Mouse (Mus musculus) kidney, adult 2 months (tissue): ENCODE measurements around the gene Chmp1a. TPM values are rescaled to one million over a fixed set of nuclear protein-coding genes. Genes with fewer than 3 reads are reported as not detected.
"Not testable (repeated sequence)": the region's sequence is repeated elsewhere in the genome, so short reads cannot be mapped to it uniquely, and the experiment has no call there.

ENCODE experiments used
- DNase-seq: peaks from one replicate; pipeline ENCODE4 v3.0.0; 2021
- H3K27ac ChIP-seq: fragments of 200-500 bp; 2 replicates; pipeline ENCODE4 v1.5.1; 2012; ENCODE audit warnings: low read depth, low read length, control low read depth, inconsistent platforms; ENCODE audit not compliant: insufficient read depth
- H3K27me3 ChIP-seq: fragments of 200-500 bp; replicated peaks from 2 replicates; pipeline ENCODE4 v1.6.1; 2012; ENCODE audit warnings: mild to moderate bottlenecking, moderate library complexity, low read length, inconsistent platforms; ENCODE audit not compliant: control insufficient read depth, insufficient read depth
- H3K36me3 ChIP-seq: fragments of 200-500 bp; 2 replicates; pipeline ENCODE4 v1.6.1; 2012; ENCODE audit warnings: mild to moderate bottlenecking, moderate library complexity, low read length, inconsistent platforms; ENCODE audit not compliant: control insufficient read depth, insufficient read depth
- H3K4me1 ChIP-seq: fragments of 200-500 bp; 2 replicates; pipeline ENCODE4 v1.6.1; 2011; ENCODE audit warnings: low read length; ENCODE audit not compliant: control insufficient read depth, insufficient read depth
- H3K4me3 ChIP-seq: fragments of 200-500 bp; 2 replicates; pipeline ENCODE4 v1.5.1; 2011; ENCODE audit warnings: mild to moderate bottlenecking, low read depth, low read length, control low read depth; ENCODE audit not compliant: insufficient read depth
- CTCF ChIP-seq: fragments of 200-500 bp; conservative IDR thresholded peaks from 2 replicates; pipeline ENCODE4 v1.5.1; 2011; ENCODE audit warnings: low read depth, mild to moderate bottlenecking, control low read depth, low read length, moderate library complexity, mixed read lengths; ENCODE audit not compliant: insufficient read depth, insufficient read length
- POLR2A ChIP-seq: fragments of 200-500 bp; IDR thresholded peaks from one replicate; pipeline ENCODE4 v1.6.1; 2011; ENCODE audit warnings: low read depth, low read length, control low read depth
- WGBS: fragments of 180-500 bp; shearing (Covaris S2); methylation state at CpG from one replicate; pipeline ENCODE4 v1.1.7; 2018; 5-methylcytosine and 5-hydroxymethylcytosine counted together
- polyA plus RNA-seq: library from polyadenylated mRNA; depleted of rRNA; stranded (reverse); fragments of >200 nt; gene quantifications from 2 replicates; pipeline ENCODE4 v1.2.3, GENCODE M21; 2012; rRNA removed

The Chmp1a gene
- 99.6 and 112 TPM in 2 replicates for polyA plus RNA-seq

- DNase-seq = peak; percentile 98
- under 1% methylated on average over 76 of the region's 76 CpGs for WGBS
- Histone ChIP-seq H3K27ac (peak within 1 kb of the TSS; percentile 52), H3K36me3 (no peaks in the 10 kb centered on the region; the same call in 1 of the 2 replicates), H3K4me1 (peaks cover 12% of the 10 kb centered on the region; the same call in 1 of the 2 replicates), H3K27me3 (no peaks in the 10 kb centered on the region), H3K4me3 (peak within 1 kb of the TSS; percentile 86)
- TF ChIP-seq POLR2A (peak; percentile 75), CTCF (peak; percentile 63)
Measured at GRCm38 (mm10) chr8:123212321-123213117, at the start of gene Chmp1a, which contains the start of gene Spata33. Chmp1a (minus strand) TSS chr8:123212763. Spata33 (plus strand) TSS chr8:123212832.

- not testable (repeated sequence) for DNase-seq, H3K36me3 ChIP-seq
- WGBS = 93% methylated on average over 8 of the region's 8 CpGs
Measured at GRCm38 (mm10) chr8:123257593-123257992, 45.0 kb upstream of the Chmp1a start.

GRCm38 (mm10) chr8:123257114-123257513 lies 44.6 kb upstream of the Chmp1a start:
- no peaks in the 10 kb centered on the region for H3K27me3 ChIP-seq
- 86% methylated on average over 3 of the region's 3 CpGs for WGBS
- H3K36me3 ChIP-seq = peaks cover 2% of the 10 kb centered on the region; the same call in 1 of the 2 replicates
- H3K4me3 ChIP-seq = no peak overlapping the region
- peaks cover 10% of the 10 kb centered on the region; the same call in 1 of the 2 replicates for H3K4me1 ChIP-seq
- no peak overlapping the region for H3K27ac ChIP-seq
- no peak for DNase-seq
- TF ChIP-seq CTCF (no peak), POLR2A (no peak)

More at GRCm38 (mm10) chr8:123257593-123257992, 45.0 kb upstream of the Chmp1a start:
- not testable (repeated sequence) for H3K27me3 ChIP-seq, H3K4me3 ChIP-seq, H3K4me1 ChIP-seq, H3K27ac ChIP-seq

- WGBS = 57% methylated on average over 6 of the region's 6 CpGs
- DNase-seq = no peak
- Histone ChIP-seq H3K36me3 (no peaks in the 10 kb centered on the region; the same call in 1 of the 2 replicates), H3K4me3 (peak overlapping the region; percentile 97), H3K27me3 (no peaks in the 10 kb centered on the region), H3K27ac (no peak overlapping the region), H3K4me1 (peaks cover 10% of the 10 kb centered on the region; the same call in 1 of the 2 replicates)
- TF ChIP-seq POLR2A (no peak), CTCF (peak; percentile 26; the same call in 1 of the 2 replicates)
Measured at GRCm38 (mm10) chr8:123255170-123255569, 42.6 kb upstream of the Chmp1a start.

- H3K36me3 ChIP-seq = no peaks in the 10 kb centered on the region; the same call in 1 of the 2 replicates
- TF ChIP-seq POLR2A = no peak
- TF ChIP-seq CTCF = no peak
- peak; percentile 91 for DNase-seq
- H3K4me1 ChIP-seq = peaks cover 10% of the 10 kb centered on the region; the same call in 1 of the 2 replicates
- under 1% methylated on average over 99 of the region's 99 CpGs for WGBS
- peak within 1 kb of the TSS; percentile 97 for H3K4me3 ChIP-seq
- H3K27ac ChIP-seq = peak within 1 kb of the TSS; percentile 88
- H3K27me3 ChIP-seq = no peaks in the 10 kb centered on the region
Measured at GRCm38 (mm10) chr8:123254099-123254885, 41.7 kb upstream of the Chmp1a start, which contains the start of the genes Zfp276 and Vps9d1. Zfp276 (plus strand) TSS chr8:123254195. Vps9d1 (minus strand) TSS chr8:123254348.

GRCm38 (mm10) chr8:123253451-123254098 lies 41.0 kb upstream of the Chmp1a start:
- Histone ChIP-seq H3K27ac (peak overlapping the region; percentile 45), H3K4me3 (peak overlapping the region; percentile 97), H3K36me3 (no peaks in the 10 kb centered on the region; the same call in 1 of the 2 replicates), H3K27me3 (no peaks in the 10 kb centered on the region), H3K4me1 (peaks cover 10% of the 10 kb centered on the region; the same call in 1 of the 2 replicates)
- DNase-seq = peak; percentile 52
- WGBS = under 1% methylated on average over 40 of the region's 40 CpGs
- TF ChIP-seq POLR2A (no peak), CTCF (no peak)
